Mouse (Mus musculus): ENCODE measurements at regions not wholly inside any gene's neighbourhood (a gene's known extent, or its start where the extent isn't known, plus 50 kb on each side); places are given as distances from the start of the nearest gene placed in this dataset.

- Histone ChIP-seq H3K27ac (replicated peaks; ENCODE audit: low read depth, low read length) (no peak overlapping the region), H3K36me3 (ENCODE audit: control insufficient read depth, insufficient read depth, low read length) (no peaks in the 10 kb centered on the region), H3K4me1 (ENCODE audit: control insufficient read depth, insufficient read depth, low read length) (no peaks in the 10 kb centered on the region), H3K9ac (ENCODE audit: low read depth, low read length, severe bottlenecking) (no peak overlapping the region), H3K4me3 (replicated peaks; ENCODE audit: low read length) (no peak overlapping the region), H3K9me3 (ENCODE audit: control insufficient read depth, low read length) (no peaks in the 10 kb centered on the region), H3K27me3 (ENCODE audit: control insufficient read depth, insufficient read depth, low read length) (no peaks in the 10 kb centered on the region), H3K4me2 (replicated peaks; ENCODE audit: low read depth, low read length, severe bottlenecking) (no peak overlapping the region)
- ATAC-seq (ENCODE audit: low FRiP score, low read depth) (no peak), DNase-seq (ENCODE audit: low spot score) (no peak)
- WGBS, result 79% methylated on average over 6 of the region's 6 CpGs
- TF ChIP-seq POLR2A (IDR thresholded peaks at IDR 0.05; ENCODE audit: borderline replicate concordance, extremely low read depth, insufficient read depth, insufficient read length), result no peak
Measured at GRCm38 (mm10) chr14:54021443-54021842, 232.5 kb downstream of the Dad1 start.

GRCm38 (mm10) chr14:54014628-54015027 is 239.3 kb downstream of the Dad1 start:
- DNase-seq (ENCODE audit: low spot score) (no peak), ATAC-seq (ENCODE audit: low FRiP score, low read depth) (no peak)
- TF ChIP-seq POLR2A (IDR thresholded peaks at IDR 0.05; ENCODE audit: borderline replicate concordance, extremely low read depth, insufficient read depth, insufficient read length), result no peak
- no peak overlapping the region for H3K4me3 ChIP-seq (replicated peaks; ENCODE audit: low read length)
- H3K36me3 ChIP-seq (ENCODE audit: control insufficient read depth, insufficient read depth, low read length), result no peaks in the 10 kb centered on the region
- H3K4me1 ChIP-seq (ENCODE audit: control insufficient read depth, insufficient read depth, low read length), result peaks cover 6% of the 10 kb centered on the region; the same call in 1 of the 2 replicates
- no peak overlapping the region for H3K27ac ChIP-seq (replicated peaks; ENCODE audit: low read depth, low read length)
- no peaks in the 10 kb centered on the region for H3K9me3 ChIP-seq (ENCODE audit: control insufficient read depth, low read length)
- WGBS, result 44% methylated on average over 10 of the region's 10 CpGs
- no peak overlapping the region for H3K4me2 ChIP-seq (replicated peaks; ENCODE audit: low read depth, low read length, severe bottlenecking)
- H3K27me3 ChIP-seq (ENCODE audit: control insufficient read depth, insufficient read depth, low read length), result no peaks in the 10 kb centered on the region
- no peak overlapping the region for H3K9ac ChIP-seq (ENCODE audit: low read depth, low read length, severe bottlenecking)

GRCm38 (mm10) chr14:54002083-54002482 is 251.8 kb downstream of the Dad1 start:
- H3K4me3 ChIP-seq (replicated peaks; ENCODE audit: low read length), result no peak overlapping the region
- no peak overlapping the region for H3K9ac ChIP-seq (ENCODE audit: low read depth, low read length, severe bottlenecking)
- H3K4me2 ChIP-seq (replicated peaks; ENCODE audit: low read depth, low read length, severe bottlenecking), result no peak overlapping the region
- 90% methylated on average over 1 of the region's 1 CpGs for WGBS
- H3K9me3 ChIP-seq (ENCODE audit: control insufficient read depth, low read length), result no peaks in the 10 kb centered on the region
- no peak for TF ChIP-seq POLR2A (IDR thresholded peaks at IDR 0.05; ENCODE audit: borderline replicate concordance, extremely low read depth, insufficient read depth, insufficient read length)
- no peaks in the 10 kb centered on the region for H3K36me3 ChIP-seq (ENCODE audit: control insufficient read depth, insufficient read depth, low read length)
- H3K4me1 ChIP-seq (ENCODE audit: control insufficient read depth, insufficient read depth, low read length), result no peaks in the 10 kb centered on the region
- H3K27me3 ChIP-seq (ENCODE audit: control insufficient read depth, insufficient read depth, low read length), result no peaks in the 10 kb centered on the region
- no peak for ATAC-seq (ENCODE audit: low FRiP score, low read depth)
- no peak overlapping the region for H3K27ac ChIP-seq (replicated peaks; ENCODE audit: low read depth, low read length)
- no peak for DNase-seq (ENCODE audit: low spot score)

GRCm38 (mm10) chr14:54000527-54000926 is 253.4 kb downstream of the Dad1 start:
- TF ChIP-seq POLR2A (IDR thresholded peaks at IDR 0.05; ENCODE audit: borderline replicate concordance, extremely low read depth, insufficient read depth, insufficient read length), result no peak
- Histone ChIP-seq H3K4me1 (ENCODE audit: control insufficient read depth, insufficient read depth, low read length) (no peaks in the 10 kb centered on the region), H3K27me3 (ENCODE audit: control insufficient read depth, insufficient read depth, low read length) (no peaks in the 10 kb centered on the region), H3K9ac (ENCODE audit: low read depth, low read length, severe bottlenecking) (no peak overlapping the region), H3K4me2 (replicated peaks; ENCODE audit: low read depth, low read length, severe bottlenecking) (no peak overlapping the region), H3K36me3 (ENCODE audit: control insufficient read depth, insufficient read depth, low read length) (no peaks in the 10 kb centered on the region), H3K4me3 (replicated peaks; ENCODE audit: low read length) (no peak overlapping the region), H3K27ac (replicated peaks; ENCODE audit: low read depth, low read length) (no peak overlapping the region), H3K9me3 (ENCODE audit: control insufficient read depth, low read length) (no peaks in the 10 kb centered on the region)
- DNase-seq (ENCODE audit: low spot score) (no peak), ATAC-seq (ENCODE audit: low FRiP score, low read depth) (no peak)
- 79% methylated on average over 5 of the region's 5 CpGs for WGBS

GRCm38 (mm10) chr14:53993427-53993826 is 260.5 kb downstream of the Dad1 start:
- WGBS, result 67% methylated on average over 2 of the region's 2 CpGs
- Histone ChIP-seq H3K4me1 (ENCODE audit: control insufficient read depth, insufficient read depth, low read length) (no peaks in the 10 kb centered on the region), H3K36me3 (ENCODE audit: control insufficient read depth, insufficient read depth, low read length) (no peaks in the 10 kb centered on the region)

GRCm38 (mm10) chr14:53992712-53993286 is 261.1 kb downstream of the Dad1 start:
- Histone ChIP-seq H3K9me3 (ENCODE audit: control insufficient read depth, low read length) (no peaks in the 10 kb centered on the region), H3K27ac (replicated peaks; ENCODE audit: low read depth, low read length) (no peak overlapping the region), H3K27me3 (ENCODE audit: control insufficient read depth, insufficient read depth, low read length) (no peaks in the 10 kb centered on the region), H3K4me2 (replicated peaks; ENCODE audit: low read depth, low read length, severe bottlenecking) (no peak overlapping the region), H3K4me1 (ENCODE audit: control insufficient read depth, insufficient read depth, low read length) (no peaks in the 10 kb centered on the region), H3K36me3 (ENCODE audit: control insufficient read depth, insufficient read depth, low read length) (no peaks in the 10 kb centered on the region), H3K9ac (ENCODE audit: low read depth, low read length, severe bottlenecking) (no peak overlapping the region), H3K4me3 (replicated peaks; ENCODE audit: low read length) (no peak overlapping the region)
- ATAC-seq (ENCODE audit: low FRiP score, low read depth), result no peak
- WGBS, result 65% methylated on average over 11 of the region's 11 CpGs
- TF ChIP-seq POLR2A (IDR thresholded peaks at IDR 0.05; ENCODE audit: borderline replicate concordance, extremely low read depth, insufficient read depth, insufficient read length), result no peak
- no peak for DNase-seq (ENCODE audit: low spot score)

More at GRCm38 (mm10) chr14:53993427-53993826, 260.5 kb downstream of the Dad1 start:
- Histone ChIP-seq H3K27me3 (ENCODE audit: control insufficient read depth, insufficient read depth, low read length) (no peaks in the 10 kb centered on the region), H3K27ac (replicated peaks; ENCODE audit: low read depth, low read length) (no peak overlapping the region), H3K4me3 (replicated peaks; ENCODE audit: low read length) (no peak overlapping the region), H3K9me3 (ENCODE audit: control insufficient read depth, low read length) (no peaks in the 10 kb centered on the region), H3K4me2 (replicated peaks; ENCODE audit: low read depth, low read length, severe bottlenecking) (no peak overlapping the region), H3K9ac (ENCODE audit: low read depth, low read length, severe bottlenecking) (no peak overlapping the region)
- ATAC-seq (ENCODE audit: low FRiP score, low read depth) (no peak), DNase-seq (ENCODE audit: low spot score) (no peak)
- no peak for TF ChIP-seq POLR2A (IDR thresholded peaks at IDR 0.05; ENCODE audit: borderline replicate concordance, extremely low read depth, insufficient read depth, insufficient read length)
